Mouse (Mus musculus): ENCODE data around the gene Syvn1. TPM values are rescaled to one million over a fixed set of nuclear protein-coding genes. Genes with fewer than 3 reads are reported as not detected.
A peak's percentile ranks its signal among the peaks of the same experiment; 100 is the strongest.

Gene Syvn1
- polyA plus RNA-seq, 1 experiment = 77.1 TPM

GRCm38 (mm10) chr19:6013691-6014090 lies 32.7 kb upstream of the Syvn1 start:
- Histone ChIP-seq H3K36me3 (ENCODE audit: control insufficient read depth, insufficient read depth, low read length) (peaks cover 7% of the 10 kb centered on the region), H3K27ac (ENCODE audit: control insufficient read depth, insufficient read depth, low read length) (no peak overlapping the region), H3K4me1 (replicated peaks; ENCODE audit: control insufficient read depth, insufficient read depth, low read length) (peaks cover 35% of the 10 kb centered on the region), H3K27me3 (ENCODE audit: control insufficient read depth, insufficient read depth, low read length) (no peaks in the 10 kb centered on the region), H3K4me3 (ENCODE audit: control insufficient read depth, insufficient read depth, low read length) (no peak overlapping the region)
- 95% methylated on average over 10 of the region's 10 CpGs for WGBS
- no peak for TF ChIP-seq CTCF (IDR thresholded peaks at IDR 0.05; ENCODE audit: borderline replicate concordance, control insufficient read depth, extremely low read depth, insufficient read depth, low read length, poor library complexity)
- no peak for TF ChIP-seq POLR2A (IDR thresholded peaks at IDR 0.05; ENCODE audit: control insufficient read depth, extremely low read depth, insufficient read depth, low read length, poor library complexity)
- DNase-seq = no peak

GRCm38 (mm10) chr19:6014991-6015510 lies 31.3 kb upstream of the Syvn1 start:
- Histone ChIP-seq H3K4me3 (ENCODE audit: control insufficient read depth, insufficient read depth, low read length) (peak overlapping the region; percentile 71), H3K27ac (ENCODE audit: control insufficient read depth, insufficient read depth, low read length) (peak overlapping the region; percentile 22; the same call in 1 of the 2 replicates), H3K27me3 (ENCODE audit: control insufficient read depth, insufficient read depth, low read length) (no peaks in the 10 kb centered on the region), H3K36me3 (ENCODE audit: control insufficient read depth, insufficient read depth, low read length) (0 out of 2 replicates have a peak, but pooled peaks cover 3% of the 10 kb centered on the region), H3K4me1 (replicated peaks; ENCODE audit: control insufficient read depth, insufficient read depth, low read length) (peaks cover 35% of the 10 kb centered on the region)
- 1% methylated on average over 18 of the region's 18 CpGs for WGBS
- DNase-seq = peak; percentile 64
- TF ChIP-seq POLR2A (IDR thresholded peaks at IDR 0.05; ENCODE audit: control insufficient read depth, extremely low read depth, insufficient read depth, low read length, poor library complexity) (no peak), CTCF (IDR thresholded peaks at IDR 0.05; ENCODE audit: borderline replicate concordance, control insufficient read depth, extremely low read depth, insufficient read depth, low read length, poor library complexity) (no peak)

GRCm38 (mm10) chr19:6015511-6016315 lies 30.7 kb upstream of the Syvn1 start, which contains the start of gene Capn1:
Gene Capn1 (minus strand): TSS chr19:6015897.
- peaks cover 35% of the 10 kb centered on the region for H3K4me1 ChIP-seq (replicated peaks; ENCODE audit: control insufficient read depth, insufficient read depth, low read length)
- DNase-seq = peak; percentile 86
- H3K27me3 ChIP-seq (ENCODE audit: control insufficient read depth, insufficient read depth, low read length) = no peaks in the 10 kb centered on the region
- peak within 1 kb of the TSS; percentile 71 for H3K4me3 ChIP-seq (ENCODE audit: control insufficient read depth, insufficient read depth, low read length)
- peak within 1 kb of the TSS; percentile 22; the same call in 1 of the 2 replicates for H3K27ac ChIP-seq (ENCODE audit: control insufficient read depth, insufficient read depth, low read length)
- WGBS = 8% methylated on average over 40 of the region's 40 CpGs
- TF ChIP-seq CTCF (IDR thresholded peaks at IDR 0.05; ENCODE audit: borderline replicate concordance, control insufficient read depth, extremely low read depth, insufficient read depth, low read length, poor library complexity) (0 out of 2 replicates have a peak, but pooled peaks have one; percentile 41), POLR2A (IDR thresholded peaks at IDR 0.05; ENCODE audit: control insufficient read depth, extremely low read depth, insufficient read depth, low read length, poor library complexity) (no peak)
- 0 out of 2 replicates have a peak, but pooled peaks cover under 1% of the 10 kb centered on the region for H3K36me3 ChIP-seq (ENCODE audit: control insufficient read depth, insufficient read depth, low read length)

GRCm38 (mm10) chr19:6016532-6016931 lies 29.8 kb upstream of the Syvn1 start:
- TF ChIP-seq POLR2A (IDR thresholded peaks at IDR 0.05; ENCODE audit: control insufficient read depth, extremely low read depth, insufficient read depth, low read length, poor library complexity) (no peak), CTCF (IDR thresholded peaks at IDR 0.05; ENCODE audit: borderline replicate concordance, control insufficient read depth, extremely low read depth, insufficient read depth, low read length, poor library complexity) (no peak)
- Histone ChIP-seq H3K36me3 (ENCODE audit: control insufficient read depth, insufficient read depth, low read length) (no peaks in the 10 kb centered on the region), H3K4me3 (ENCODE audit: control insufficient read depth, insufficient read depth, low read length) (no peak overlapping the region), H3K4me1 (replicated peaks; ENCODE audit: control insufficient read depth, insufficient read depth, low read length) (peaks cover 31% of the 10 kb centered on the region), H3K27me3 (ENCODE audit: control insufficient read depth, insufficient read depth, low read length) (no peaks in the 10 kb centered on the region), H3K27ac (ENCODE audit: control insufficient read depth, insufficient read depth, low read length) (no peak overlapping the region)
- 80% methylated on average over 7 of the region's 7 CpGs for WGBS
- peak; percentile 12 for DNase-seq

- Histone ChIP-seq H3K4me3 (ENCODE audit: control insufficient read depth, insufficient read depth, low read length) (no peak overlapping the region), H3K27me3 (ENCODE audit: control insufficient read depth, insufficient read depth, low read length) (no peaks in the 10 kb centered on the region), H3K4me1 (replicated peaks; ENCODE audit: control insufficient read depth, insufficient read depth, low read length) (peaks cover 25% of the 10 kb centered on the region), H3K36me3 (ENCODE audit: control insufficient read depth, insufficient read depth, low read length) (no peaks in the 10 kb centered on the region), H3K27ac (ENCODE audit: control insufficient read depth, insufficient read depth, low read length) (no peak overlapping the region)
- DNase-seq = peak; percentile 86
- WGBS = 28% methylated on average over 15 of the region's 15 CpGs
- TF ChIP-seq CTCF (IDR thresholded peaks at IDR 0.05; ENCODE audit: borderline replicate concordance, control insufficient read depth, extremely low read depth, insufficient read depth, low read length, poor library complexity) (peak; percentile 78; the same call in 1 of the 2 replicates), POLR2A (IDR thresholded peaks at IDR 0.05; ENCODE audit: control insufficient read depth, extremely low read depth, insufficient read depth, low read length, poor library complexity) (no peak)
Observed at GRCm38 (mm10) chr19:6018142-6019089, 28.0 kb upstream of the Syvn1 start.

GRCm38 (mm10) chr19:6020276-6020675 lies 26.1 kb upstream of the Syvn1 start:
- DNase-seq = no peak
- 51% methylated on average over 3 of the region's 3 CpGs for WGBS
- Histone ChIP-seq H3K27me3 (ENCODE audit: control insufficient read depth, insufficient read depth, low read length) (no peaks in the 10 kb centered on the region), H3K4me1 (replicated peaks; ENCODE audit: control insufficient read depth, insufficient read depth, low read length) (peaks cover 11% of the 10 kb centered on the region), H3K4me3 (ENCODE audit: control insufficient read depth, insufficient read depth, low read length) (no peak overlapping the region), H3K36me3 (ENCODE audit: control insufficient read depth, insufficient read depth, low read length) (no peaks in the 10 kb centered on the region), H3K27ac (ENCODE audit: control insufficient read depth, insufficient read depth, low read length) (no peak overlapping the region)
- TF ChIP-seq CTCF (IDR thresholded peaks at IDR 0.05; ENCODE audit: borderline replicate concordance, control insufficient read depth, extremely low read depth, insufficient read depth, low read length, poor library complexity) (no peak), POLR2A (IDR thresholded peaks at IDR 0.05; ENCODE audit: control insufficient read depth, extremely low read depth, insufficient read depth, low read length, poor library complexity) (no peak)
